Mouse (Mus musculus): Measurements from ENCODE around the gene Hnrnpf.

DNA sequence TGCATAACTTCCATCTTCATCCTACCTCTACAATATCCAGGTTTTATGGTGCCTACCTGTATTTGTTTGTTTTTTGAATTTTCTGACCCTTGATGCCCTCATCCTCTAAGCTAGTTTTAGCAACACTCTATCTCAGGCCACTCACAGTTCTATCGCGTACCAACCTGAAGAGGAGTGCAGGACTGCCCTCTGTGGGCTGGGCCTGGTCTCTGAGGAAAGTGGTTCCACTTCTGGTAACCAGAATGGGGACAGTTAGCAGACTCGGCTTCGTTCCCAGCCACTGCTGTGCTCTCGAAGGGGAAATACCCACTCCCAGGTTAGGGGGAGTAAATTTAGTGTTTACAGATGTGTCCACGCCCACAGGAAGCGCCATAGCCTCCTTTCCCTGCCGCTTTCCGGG is 66.6 kb downstream of the Hnrnpf start:
- TF ChIP-seq HCFC1 (IDR thresholded peaks at IDR 0.05; ENCODE audit: borderline replicate concordance, insufficient read depth, low read length): no peak
- TF ChIP-seq ZC3H11A (IDR thresholded peaks at IDR 0.05; ENCODE audit: borderline replicate concordance, low read depth, low read length): no peak
- TF ChIP-seq CHD2 (IDR thresholded peaks at IDR 0.05; ENCODE audit: low read depth, low read length): no peak

Measured in ES-E14 (cell line).